Mouse (Mus musculus): ENCODE results near the gene Cmtm7.

DNA sequence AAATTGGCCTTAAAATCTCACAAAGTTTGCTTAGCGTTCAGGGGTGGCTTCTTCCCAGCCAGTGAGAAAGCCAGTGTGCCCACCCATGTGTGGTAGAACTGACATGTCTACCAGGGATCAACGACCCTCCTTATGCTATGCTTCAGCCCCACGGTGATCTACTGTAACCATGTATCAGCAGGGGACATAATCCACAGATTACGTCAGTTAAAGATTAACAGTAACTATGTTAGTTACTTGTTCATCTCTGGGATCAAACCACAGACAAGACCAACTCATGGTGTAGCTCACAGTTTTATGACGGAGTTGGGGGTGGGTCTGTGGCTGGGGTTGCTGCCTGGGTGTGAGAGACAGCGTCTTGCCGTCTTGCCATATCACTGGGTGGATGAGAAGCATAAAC, 42.5 kb upstream of the Cmtm7 start:
- no peak for TF ChIP-seq CTCF (IDR thresholded peaks at IDR 0.05; ENCODE audit: low read depth)
- TF ChIP-seq EP300 (IDR thresholded peaks at IDR 0.05; ENCODE audit: low read depth) = no peak

Data from heart, postnatal 0 days (tissue).